Comparison of ENCODE assay signal across 8 mouse cellular contexts in the genomic region with DNA sequence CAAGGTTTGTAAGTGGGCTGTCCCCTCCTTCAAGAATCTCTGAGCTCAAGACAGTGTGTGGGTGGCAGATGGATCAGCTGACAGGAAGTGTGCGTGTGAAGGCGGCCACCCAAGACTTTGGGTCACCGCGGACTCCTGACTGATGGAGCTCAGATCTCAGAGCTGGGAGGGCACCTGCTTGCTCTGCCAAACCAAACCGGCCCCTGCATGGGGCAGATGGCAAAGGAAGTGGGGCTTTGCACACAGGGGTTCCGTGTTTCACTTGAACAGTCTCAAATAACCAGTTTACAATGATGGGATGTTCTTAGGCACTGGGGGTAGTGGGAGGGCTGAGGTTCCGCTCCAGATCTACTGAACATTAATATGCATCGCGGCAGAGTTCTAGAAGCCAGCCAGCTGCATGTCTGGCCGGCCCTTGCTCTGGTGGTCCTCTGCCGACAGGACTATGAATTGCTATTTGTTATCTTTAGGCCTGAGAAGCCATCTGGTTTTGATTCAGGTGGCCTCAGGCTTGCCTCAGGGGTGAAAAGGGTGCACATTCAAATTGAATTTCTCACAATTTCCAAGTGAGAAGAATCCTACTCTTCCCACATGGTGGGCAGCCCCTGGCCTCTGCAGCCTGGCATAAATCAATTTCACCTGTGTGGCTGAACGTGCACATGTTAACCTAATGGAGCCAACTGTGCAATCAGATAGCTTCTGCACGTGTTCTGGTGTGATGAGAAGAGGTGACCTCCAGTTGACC.
DNase-seq lines count a peak whose midpoint lies in the region; ATAC-seq and TF ChIP-seq lines count a peak whose summit lies in the region.

No protein-coding gene starts in this region.

- dilution Hi-C loops in CH12.LX (cut with MboI; ENCODE audit: extremely low pct_ligation_motif_present, extremely low pct_unique_long_range_greater_than_20kb, low sequenced_read_pairs) = no loop called here

- no peak overlapping the region for H3K9ac ChIP-seq in CH12.LX (ENCODE audit: insufficient read depth, low read depth)
- H3K9ac ChIP-seq in embryonic facial prominence, embryonic 11.5 days (replicated peaks; ENCODE audit: low read length) = no peak overlapping the region
- no peak overlapping the region for H3K9ac ChIP-seq in forebrain, embryonic 12.5 days

- H3K27me3 ChIP-seq in CH12.LX (replicated peaks) = no peaks in the 10 kb centered on the region
- no peaks in the 10 kb centered on the region for H3K27me3 ChIP-seq in embryonic facial prominence, embryonic 11.5 days (ENCODE audit: control insufficient read depth, insufficient read depth, low read length)
- no peaks in the 10 kb centered on the region for H3K27me3 ChIP-seq in forebrain, embryonic 12.5 days

- no peaks in the 10 kb centered on the region for H3K36me3 ChIP-seq in CH12.LX (replicated peaks in 1 of 2; ENCODE audit: control insufficient read depth in 1 of 2, insufficient read depth in 1 of 2, low read length in 1 of 2)
- no peaks in the 10 kb centered on the region for H3K36me3 ChIP-seq in embryonic facial prominence, embryonic 11.5 days (replicated peaks; ENCODE audit: control insufficient read depth, insufficient read depth, low read depth, low read length)
- no peaks in the 10 kb centered on the region for H3K36me3 ChIP-seq in forebrain, embryonic 12.5 days (replicated peaks)

- no peak for TF ChIP-seq CTCF in CH12.LX (conservative IDR thresholded peaks at IDR 0.05 in 1 of 2, IDR thresholded peaks at IDR 0.05 in 1 of 2; ENCODE audit: low read depth in 2 of 2, low read length in 2 of 2)

- H3K9me3 ChIP-seq in CH12.LX (replicated peaks; ENCODE audit: low read length) = peaks cover 3% of the 10 kb centered on the region
- H3K9me3 ChIP-seq in embryonic facial prominence, embryonic 11.5 days (replicated peaks; ENCODE audit: control insufficient read depth, low read length) = no peaks in the 10 kb centered on the region
- no peaks in the 10 kb centered on the region for H3K9me3 ChIP-seq in forebrain, embryonic 12.5 days

- WGBS in embryonic facial prominence, embryonic 11.5 days = 22% methylated on average over 13 of the region's 13 CpGs
- 83% methylated on average over 13 of the region's 13 CpGs for WGBS in forebrain, embryonic 12.5 days

- peaks cover 5 to 31% of the 10 kb centered on the region in 2 experiments; a peak in 3 of 4 replicates for H3K4me1 ChIP-seq in CH12.LX (ENCODE audit: control insufficient read depth in 1 of 2, insufficient read depth in 2 of 2)
- H3K4me1 ChIP-seq in embryonic facial prominence, embryonic 11.5 days (ENCODE audit: control insufficient read depth, insufficient read depth, low read length) = peaks cover 4% of the 10 kb centered on the region
- H3K4me1 ChIP-seq in forebrain, embryonic 12.5 days = no peaks in the 10 kb centered on the region

- peak; percentile 83 for ATAC-seq in embryonic facial prominence, embryonic 11.5 days (replicated peaks; ENCODE audit: insufficient number of reproducible peaks, low FRiP score, low TSS enrichment, low read depth)
- no peak for ATAC-seq in forebrain, embryonic 12.5 days (ENCODE audit: low FRiP score)

- H3K79me2 ChIP-seq in CH12.LX (replicated peaks; ENCODE audit: control insufficient read depth, extremely low read depth, insufficient read depth, poor library complexity, severe bottlenecking) = no peaks in the 10 kb centered on the region

- no peak overlapping the region for H3K4me3 ChIP-seq in CH12.LX (replicated peaks in 1 of 3; ENCODE audit: low read depth in 2 of 3, low read length in 2 of 3, poor library complexity in 1 of 3)
- no peak overlapping the region for H3K4me3 ChIP-seq in embryonic facial prominence, embryonic 11.5 days (ENCODE audit: low read depth, low read length)
- no peak overlapping the region for H3K4me3 ChIP-seq in forebrain, embryonic 12.5 days (replicated peaks)

- no peak for TF ChIP-seq POLR2A in CH12.LX (IDR thresholded peaks at IDR 0.05; ENCODE audit: low read depth, low read length)

- H3K27ac ChIP-seq in CH12.LX (ENCODE audit: insufficient read depth, low read depth) = no peak overlapping the region
- H3K27ac ChIP-seq in embryonic facial prominence, embryonic 11.5 days (replicated peaks; ENCODE audit: low read depth, low read length) = no peak overlapping the region; the same call in 1 of the 2 replicates
- H3K27ac ChIP-seq in forebrain, embryonic 12.5 days = no peak overlapping the region

- in situ Hi-C loops in CH12.LX (cut with MboI; ENCODE audit: low pct_ligation_motif_present, low pct_unique_long_range_greater_than_20kb, low sequenced_read_pairs) = no loop called here

- DNase-seq in kidney, postnatal 10 days = peak; percentile 45
- no peak for DNase-seq in kidney, adult 9 months
- peak; percentile 71 for DNase-seq in CH12.LX (ENCODE audit: extremely low read depth)
- peak; percentile 87 for DNase-seq in embryonic facial prominence, embryonic 11.5 days (ENCODE audit: low spot score)
- DNase-seq in naive thymus-derived CD4-positive, alpha-beta T cell, adult 2 months (ENCODE audit: low read depth) = peak; percentile 8
- no peak for DNase-seq in layer of hippocampus, postnatal 14 days (ENCODE audit: low spot score in 2 of 2)
- DNase-seq in left cerebral cortex, adult 11 months (ENCODE audit: low spot score) = no peak

- TF ChIP-seq RAD21 in CH12.LX (IDR thresholded peaks at IDR 0.05; ENCODE audit: low read depth, low read length) = no peak

- no peak for TF ChIP-seq EP300 in CH12.LX (IDR thresholded peaks at IDR 0.05; ENCODE audit: low read length)

- H3K4me2 ChIP-seq in CH12.LX (ENCODE audit: insufficient read depth, low read depth, poor library complexity, severe bottlenecking) = peak overlapping the region; percentile 47; the same call in 1 of the 2 replicates
- 0 out of 2 replicates have a peak overlapping the region, but pooled peaks have one; percentile 7 for H3K4me2 ChIP-seq in embryonic facial prominence, embryonic 11.5 days (ENCODE audit: low read depth, low read length)
- H3K4me2 ChIP-seq in forebrain, embryonic 12.5 days = no peak overlapping the region

TF ChIP-seq in CH12.LX, 34 proteins besides CTCF, POLR2A, EP300 and RAD21:
- peak; percentile 16; the same call in 1 of the 2 replicates for TF ChIP-seq USF2 (conservative IDR thresholded peaks at IDR 0.05; ENCODE audit: low read depth, low read length)
- TF ChIP-seq ETS1 (conservative IDR thresholded peaks at IDR 0.05; ENCODE audit: low read depth, low read length) = 0 out of 2 replicates have a peak, but pooled peaks have one; percentile 29
- peak; percentile 61 for TF ChIP-seq ELF1 (IDR thresholded peaks at IDR 0.05; ENCODE audit: low read depth, low read length)
- TF ChIP-seq TCF12 (IDR thresholded peaks at IDR 0.05; ENCODE audit: low read depth, low read length) = peak; percentile 40; the same call in 1 of the 2 replicates
- peak; percentile 54 for TF ChIP-seq USF1 (IDR thresholded peaks at IDR 0.05; ENCODE audit: low read depth, low read length)
- TF ChIP-seq MYC (IDR thresholded peaks at IDR 0.05; ENCODE audit: low read depth, low read length) = no peak
- no peak for TF ChIP-seq JUN (IDR thresholded peaks at IDR 0.05; ENCODE audit: insufficient read depth, low read depth, low read length)
- peak; percentile 32; the same call in 1 of the 2 replicates for TF ChIP-seq BHLHE40 (IDR thresholded peaks at IDR 0.05; ENCODE audit: low read depth, low read length)

Comparison
In these comparisons a context has a peak if more than half of its experiments do, and no peak if none do; other contexts are left out.
1. DNase-seq: peak in kidney, postnatal 10 days (single experiment), CH12.LX (single experiment), embryonic facial prominence, embryonic 11.5 days (single experiment) and naive thymus-derived CD4-positive, alpha-beta T cell, adult 2 months (single experiment); none in kidney, adult 9 months (single experiment), layer of hippocampus, postnatal 14 days (0 of 2) and left cerebral cortex, adult 11 months (single experiment).